Mouse (Mus musculus) kidney, postnatal 14 days (tissue): Measurements from ENCODE around the gene Capn5.
A peak's percentile ranks its signal among the peaks of the same experiment; 100 is the strongest.

Source experiments
- DNase-seq: peaks from one replicate; pipeline ENCODE4 v3.0.0; 2022; ENCODE audit warnings: mixed read lengths

Capn5 gene

DNA sequence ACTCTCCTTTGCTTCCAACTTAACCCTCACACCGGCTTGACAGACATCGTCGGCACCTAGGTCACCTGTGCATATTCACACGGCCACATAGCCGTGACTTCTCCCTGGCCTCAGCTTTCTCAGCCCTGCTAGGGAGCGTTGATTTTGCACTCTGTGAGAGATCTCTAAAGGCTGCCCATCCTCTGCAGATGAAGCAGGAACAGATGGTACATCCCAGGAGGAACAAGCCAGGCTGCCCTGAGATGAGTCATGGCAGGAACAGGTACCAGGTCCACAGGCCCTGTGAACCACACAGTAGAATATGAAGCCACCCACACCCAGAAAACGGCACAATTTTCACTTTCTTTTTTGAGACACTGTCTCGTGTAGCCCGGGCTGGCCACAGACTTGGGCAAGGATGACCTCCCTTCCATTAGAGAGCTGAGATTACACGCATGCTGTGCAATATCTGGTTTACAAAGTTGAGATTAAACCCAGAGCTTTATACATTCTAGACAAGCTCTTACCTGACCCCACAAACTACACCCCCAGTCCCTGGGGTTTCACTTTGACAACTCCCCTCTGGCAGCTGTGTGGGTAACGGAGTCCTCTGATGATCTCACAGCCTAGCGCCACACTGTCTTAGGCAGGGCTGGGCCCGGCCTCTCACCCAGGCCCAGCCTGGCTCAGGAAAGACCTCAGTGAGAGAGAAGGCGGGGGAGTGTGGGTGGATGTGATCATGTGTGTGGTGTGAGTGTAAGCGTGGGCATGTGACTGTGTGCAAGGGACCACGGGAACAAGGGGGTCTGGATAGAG, 69.2 kb downstream of the Capn5 start:
- DNase-seq: no peak

DNA sequence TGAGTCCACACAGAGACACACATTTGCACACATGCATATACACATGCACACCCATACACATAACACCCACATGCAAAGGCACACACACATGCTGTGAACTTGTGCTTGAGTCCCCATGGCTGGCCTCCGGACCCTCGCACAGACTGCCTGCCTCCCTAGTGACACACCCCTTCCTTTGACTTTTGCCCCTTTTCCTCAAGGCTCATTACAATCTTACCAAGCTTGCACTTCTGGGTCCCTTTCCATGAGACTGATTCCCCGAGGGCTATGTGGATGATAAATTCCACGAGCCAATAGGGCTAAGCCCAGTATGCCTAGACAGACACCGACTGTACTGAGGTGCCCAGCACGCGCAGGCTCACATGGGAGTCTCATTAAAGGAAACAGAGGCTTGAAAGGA, 71.8 kb downstream of the Capn5 start:
- no peak for DNase-seq

- peak; percentile 81 for DNase-seq
Measured at GRCm38 (mm10) chr7:98104481-98105435, 73.3 kb downstream of the Capn5 start.

DNA sequence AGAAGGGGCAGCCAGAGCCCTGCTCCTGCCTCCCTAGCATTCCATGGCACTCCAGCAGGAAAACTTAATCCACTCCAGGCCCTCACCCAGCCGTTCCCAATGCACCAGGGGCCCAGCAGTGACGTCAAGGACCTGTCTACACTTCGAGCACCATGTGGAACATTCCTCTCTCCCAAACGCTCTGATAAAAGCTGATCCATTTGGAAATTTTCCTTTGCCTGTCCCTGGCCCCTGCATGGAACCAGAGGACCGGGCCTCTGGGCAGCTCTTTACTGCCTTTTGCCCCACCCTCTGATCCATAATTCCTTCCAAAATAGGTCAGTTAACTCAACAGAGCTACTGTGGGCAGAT, 74.2 kb downstream of the Capn5 start:
- DNase-seq: no peak

DNA sequence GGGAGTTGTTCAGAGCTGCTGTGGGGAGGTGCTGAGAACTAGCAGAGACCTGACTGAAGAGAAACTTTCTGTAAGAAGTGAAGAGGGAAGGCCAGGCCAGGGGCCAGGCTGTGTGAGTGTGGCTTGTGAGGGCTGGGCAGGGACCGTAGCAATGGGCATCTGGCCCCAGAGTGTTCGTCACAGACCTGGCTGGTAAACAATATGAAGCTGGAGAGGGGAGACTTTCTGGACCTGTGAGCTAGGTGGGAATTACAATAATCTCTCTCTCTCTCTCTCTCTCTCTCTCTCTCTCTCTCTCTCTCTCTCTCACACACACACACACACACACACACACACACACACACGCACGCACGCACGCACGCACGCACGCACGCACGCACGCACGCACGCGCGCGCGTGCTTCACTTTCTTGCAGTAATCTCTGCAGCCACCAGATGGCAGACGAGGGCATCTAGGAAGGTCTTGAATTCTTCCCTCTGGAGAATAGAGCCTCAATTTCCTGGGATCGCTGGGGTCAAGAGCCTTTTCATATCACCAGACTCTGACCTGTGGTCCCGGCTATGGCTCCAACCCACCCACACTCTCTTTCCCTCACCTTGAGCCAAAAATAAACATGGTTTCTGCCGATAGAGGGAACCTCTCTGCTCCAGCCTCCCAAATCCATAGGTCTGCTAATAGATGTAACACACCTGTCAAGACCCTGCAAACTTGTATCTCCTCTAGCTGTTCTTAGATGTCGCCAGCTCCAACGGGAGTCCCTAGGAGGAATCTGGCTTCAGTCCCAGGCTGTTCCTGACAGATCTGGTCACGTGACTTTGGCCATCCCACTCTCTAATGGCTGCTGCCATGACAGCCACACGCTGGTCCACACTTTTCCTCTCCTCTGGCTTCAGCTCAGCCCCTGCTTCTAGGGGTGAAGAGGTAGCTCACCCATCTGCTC, 74.8 kb downstream of the Capn5 start:
- peak; percentile 86 for DNase-seq

DNA sequence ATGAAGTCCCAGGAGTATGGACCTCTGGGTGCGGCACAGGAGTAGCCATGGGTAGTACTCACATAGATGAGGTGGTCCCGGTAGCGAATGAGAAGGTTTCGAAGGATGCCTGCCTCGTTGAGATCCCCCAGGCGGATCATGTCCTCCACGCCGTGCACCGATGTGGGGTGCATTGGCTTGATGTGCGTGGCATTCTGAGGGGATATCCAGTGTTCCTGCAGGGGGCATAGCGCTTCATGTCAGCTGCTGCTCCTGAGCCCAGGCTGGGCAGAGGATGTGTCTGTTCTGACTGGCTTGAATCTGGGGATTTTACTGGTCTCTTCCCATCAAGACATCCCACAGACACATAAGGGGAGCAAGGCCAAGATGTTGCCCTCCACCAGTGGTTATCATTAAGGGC, 75.6 kb downstream of the Capn5 start:
- no peak for DNase-seq

DNA sequence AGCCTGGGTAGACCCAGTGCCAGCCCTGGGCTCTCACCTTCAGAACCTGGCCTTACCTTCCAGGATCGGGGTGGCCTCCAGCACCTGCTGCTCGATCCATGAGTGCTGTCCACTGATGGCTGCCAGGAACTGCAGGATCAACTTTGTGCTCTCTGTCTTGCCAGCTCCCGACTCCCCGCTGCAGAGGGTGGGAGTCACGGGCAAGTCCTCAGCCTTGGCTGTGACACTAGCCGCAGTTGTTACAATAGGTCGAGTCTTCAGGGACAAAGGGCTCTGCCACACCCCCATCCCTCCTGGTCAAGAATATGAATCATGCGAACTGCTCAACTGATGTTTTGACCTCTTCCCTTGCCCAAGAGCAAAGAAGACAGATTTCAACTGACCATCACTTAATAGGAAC, 80.5 kb downstream of the Capn5 start:
- DNase-seq: no peak

DNA sequence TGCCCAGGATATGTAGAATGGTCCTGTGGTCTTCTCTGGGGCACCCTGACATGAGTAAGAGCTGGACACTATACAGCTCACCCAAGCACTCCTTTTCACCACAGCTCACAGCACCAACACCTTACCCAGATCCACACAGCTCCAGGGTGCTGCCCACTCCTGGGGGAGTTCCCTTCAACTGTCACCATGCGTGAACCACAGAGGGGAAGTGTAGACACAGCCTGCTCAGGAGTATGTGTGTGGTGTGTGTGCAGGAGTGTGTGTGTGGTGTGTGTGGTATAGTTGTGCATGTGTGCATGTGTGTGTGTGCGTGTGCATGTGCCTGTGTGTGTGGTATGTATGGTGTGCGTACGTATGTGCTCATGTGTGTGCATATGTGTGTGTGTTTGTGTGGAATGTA, 82.2 kb downstream of the Capn5 start:
- DNase-seq: no peak

- DNase-seq: no peak
Measured at GRCm38 (mm10) chr7:98086346-98086745, 91.7 kb downstream of the Capn5 start.

- no peak for DNase-seq
Measured at GRCm38 (mm10) chr7:98085314-98085713, 92.8 kb downstream of the Capn5 start.

- DNase-seq: peak; percentile 23
Measured at GRCm38 (mm10) chr7:98084541-98085293, 93.4 kb downstream of the Capn5 start.

- peak; percentile 17 for DNase-seq
Measured at GRCm38 (mm10) chr7:98082376-98082775, 95.7 kb downstream of the Capn5 start.

GRCm38 (mm10) chr7:98077453-98077852, 100.6 kb downstream of the Capn5 start:
- DNase-seq: no peak

GRCm38 (mm10) chr7:98071620-98072019, 106.5 kb downstream of the Capn5 start:
- peak; percentile 84 for DNase-seq
